Mouse (Mus musculus) midbrain, postnatal 0 days (tissue): ENCODE data around the gene Sult2b1. TPM values are rescaled to one million over a fixed set of nuclear protein-coding genes. Genes with fewer than 3 reads are reported as not detected.

Source experiments
- ATAC-seq: fragments of 200-750 bp; cut with Nextera tagmentation; 2 replicates; pipeline ENCODE4 v1.8.0; 2017; ENCODE audit warnings: moderate number of reproducible peaks, mild to moderate bottlenecking, moderate TSS enrichment, moderate library complexity; ENCODE audit not compliant: low FRiP score
- DNase-seq: peaks from one replicate; pipeline ENCODE4 v3.0.0-alpha.2; 2015; ENCODE audit warnings: low spot score
- H3K27ac ChIP-seq: fragments of 300-500 bp; sonication (generic); 2 replicates; pipeline ENCODE4 v1.5.1; 2014; ENCODE audit warnings: low read depth, mild to moderate bottlenecking, low read length, mixed read lengths
- H3K27me3 ChIP-seq: fragments of 300-500 bp; sonication (generic); 2 replicates; pipeline ENCODE4 v1.6.1; 2014; ENCODE audit warnings: low read length, control low read depth, mixed read lengths; ENCODE audit not compliant: insufficient read depth
- H3K36me3 ChIP-seq: fragments of 300-500 bp; sonication (generic); 2 replicates; pipeline ENCODE4 v1.6.1; 2014; ENCODE audit warnings: low read length, control low read depth, mixed read lengths; ENCODE audit not compliant: insufficient read depth
- H3K4me1 ChIP-seq: fragments of 300-500 bp; sonication (generic); 2 replicates; pipeline ENCODE4 v1.6.1; 2014; ENCODE audit warnings: mild to moderate bottlenecking, control low read depth, antibody characterized with exemption, low read length, mixed read lengths; ENCODE audit not compliant: insufficient read depth
- H3K4me2 ChIP-seq: fragments of 300-500 bp; sonication (generic); 2 replicates; pipeline ENCODE4 v1.6.1; 2014; ENCODE audit warnings: low read depth, mild to moderate bottlenecking, low read length, mixed read lengths; ENCODE audit not compliant: poor library complexity, severe bottlenecking
- H3K4me3 ChIP-seq: fragments of 300-500 bp; sonication (generic); 2 replicates; pipeline ENCODE4 v1.5.1; 2014; ENCODE audit warnings: low read depth, mild to moderate bottlenecking, low read length, moderate library complexity
- H3K9ac ChIP-seq: fragments of 300-500 bp; sonication (generic); replicated peaks from 2 replicates; pipeline ENCODE4 v1.6.1; 2014; ENCODE audit warnings: mild to moderate bottlenecking, low read length, moderate library complexity, mixed read lengths; ENCODE audit not compliant: poor library complexity, severe bottlenecking
- H3K9me3 ChIP-seq: fragments of 300-500 bp; sonication (generic); 2 replicates; pipeline ENCODE4 v1.6.1; 2016; ENCODE audit warnings: low read length, control low read depth
- CTCF ChIP-seq: IDR thresholded peaks from 2 replicates; pipeline ENCODE4 v1.5.1; 2016; ENCODE audit warnings: antibody characterized with exemption, mild to moderate bottlenecking
- WGBS: fragments of 180-500 bp; shearing (Covaris S2); extraction: QIAGEN DNeasy Blood & Tissue Kit; methylation state at CpG from one replicate; pipeline ENCODE4 v1.1.7; 2014; 5-methylcytosine and 5-hydroxymethylcytosine counted together
- polyA plus RNA-seq: library from polyadenylated mRNA; unstranded; fragments of >200 nt; fragmentation: Nextera tagmentation; extraction: Ambion mirVana; gene quantifications from 2 replicates; pipeline ENCODE4 v1.2.1, GENCODE M21; 2015
- total RNA-seq: library from RNA; depleted of rRNA; stranded (reverse); fragments of >200 nt; gene quantifications from 2 replicates; pipeline ENCODE4 v1.2.3, GENCODE M21; 2014

Sult2b1 gene
- total and polyA plus RNA-seq, 2 experiments from 2014 or later = 5.0 to 5.6 TPM

DNA sequence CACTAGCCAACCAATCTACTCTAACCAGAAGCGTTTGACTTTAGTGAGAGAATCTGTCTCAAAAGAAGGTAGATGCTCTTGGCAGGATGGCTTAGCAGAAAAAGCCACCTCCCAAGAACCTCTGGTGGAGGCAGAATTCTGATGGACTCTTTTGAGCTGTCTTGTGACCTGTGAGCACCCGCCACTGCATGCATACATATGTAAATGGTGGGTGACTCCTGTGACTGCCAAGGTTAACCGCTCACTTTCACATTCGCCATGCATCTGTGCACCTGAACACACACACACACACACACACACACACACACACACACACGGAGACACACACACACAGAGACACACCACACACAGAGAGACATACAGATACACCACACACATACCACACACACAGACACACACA lies 37.0 kb downstream of the Sult2b1 start:
- DNase-seq (no peak), ATAC-seq (no peak)
- no peak overlapping the region for H3K9ac ChIP-seq
- WGBS = 80% methylated on average over 5 of the region's 5 CpGs
- TF ChIP-seq CTCF = no peak
- no peaks in the 10 kb centered on the region for H3K9me3 ChIP-seq
- H3K4me3 ChIP-seq = no peak overlapping the region
- no peaks in the 10 kb centered on the region for H3K4me1 ChIP-seq
- no peak overlapping the region for H3K27ac ChIP-seq
- H3K4me2 ChIP-seq = no peak overlapping the region
- no peaks in the 10 kb centered on the region for H3K36me3 ChIP-seq
- H3K27me3 ChIP-seq = no peaks in the 10 kb centered on the region

DNA sequence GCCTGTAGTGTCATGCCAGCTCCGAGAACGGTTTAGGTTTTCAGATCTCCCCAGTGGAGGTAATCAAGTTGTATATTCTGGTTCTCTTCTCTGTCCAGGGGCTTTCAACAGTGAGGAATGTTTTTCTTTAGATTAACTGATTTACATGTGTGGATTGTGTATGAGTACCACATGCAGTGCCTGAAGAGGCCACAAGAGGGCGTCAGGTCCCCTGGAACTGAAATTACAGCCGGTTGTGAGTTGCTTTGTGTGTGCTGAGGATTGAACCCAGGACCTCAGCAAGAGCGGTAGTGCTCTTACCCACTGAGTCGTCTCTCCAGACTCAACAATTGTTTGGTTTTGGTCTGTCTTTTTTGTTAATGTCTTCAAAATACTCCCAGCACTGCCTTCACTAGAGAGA lies 38.0 kb downstream of the Sult2b1 start:
- no peaks in the 10 kb centered on the region for H3K9me3 ChIP-seq
- no peak overlapping the region for H3K4me2 ChIP-seq
- H3K27me3 ChIP-seq = no peaks in the 10 kb centered on the region
- WGBS = 63% methylated on average over 6 of the region's 6 CpGs
- ATAC-seq (no peak), DNase-seq (no peak)
- no peaks in the 10 kb centered on the region for H3K36me3 ChIP-seq
- TF ChIP-seq CTCF = peak; percentile 58
- H3K4me1 ChIP-seq = no peaks in the 10 kb centered on the region
- no peak overlapping the region for H3K9ac ChIP-seq
- no peak overlapping the region for H3K27ac ChIP-seq
- no peak overlapping the region for H3K4me3 ChIP-seq

DNA sequence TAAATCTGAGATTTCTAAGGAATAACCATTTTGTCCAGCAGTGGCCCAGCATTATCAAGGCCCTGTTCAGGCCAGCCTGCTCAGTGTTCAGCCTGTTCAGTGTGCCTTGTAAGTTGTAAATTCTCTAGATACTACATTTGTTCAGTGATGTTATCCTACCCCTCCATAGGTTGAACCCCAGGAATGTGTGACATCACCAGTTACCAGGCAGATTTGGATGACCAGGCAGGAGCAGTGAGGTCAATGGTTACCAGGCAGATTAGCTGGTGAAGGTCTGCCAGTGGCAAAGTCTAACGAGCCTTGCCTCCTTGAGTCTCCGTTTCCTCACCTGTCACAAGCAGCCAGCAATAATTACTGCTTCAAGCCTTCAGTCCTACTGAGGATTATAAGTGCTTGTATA lies 40.1 kb downstream of the Sult2b1 start:
- no peak overlapping the region for H3K9ac ChIP-seq
- no peak overlapping the region for H3K4me2 ChIP-seq
- H3K4me1 ChIP-seq = no peaks in the 10 kb centered on the region
- DNase-seq (peak; percentile 78), ATAC-seq (no peak)
- TF ChIP-seq CTCF = no peak
- WGBS = 46% methylated on average over 2 of the region's 2 CpGs
- H3K27ac ChIP-seq = no peak overlapping the region
- H3K36me3 ChIP-seq = no peaks in the 10 kb centered on the region
- no peaks in the 10 kb centered on the region for H3K27me3 ChIP-seq
- H3K9me3 ChIP-seq = no peaks in the 10 kb centered on the region
- no peak overlapping the region for H3K4me3 ChIP-seq

DNA sequence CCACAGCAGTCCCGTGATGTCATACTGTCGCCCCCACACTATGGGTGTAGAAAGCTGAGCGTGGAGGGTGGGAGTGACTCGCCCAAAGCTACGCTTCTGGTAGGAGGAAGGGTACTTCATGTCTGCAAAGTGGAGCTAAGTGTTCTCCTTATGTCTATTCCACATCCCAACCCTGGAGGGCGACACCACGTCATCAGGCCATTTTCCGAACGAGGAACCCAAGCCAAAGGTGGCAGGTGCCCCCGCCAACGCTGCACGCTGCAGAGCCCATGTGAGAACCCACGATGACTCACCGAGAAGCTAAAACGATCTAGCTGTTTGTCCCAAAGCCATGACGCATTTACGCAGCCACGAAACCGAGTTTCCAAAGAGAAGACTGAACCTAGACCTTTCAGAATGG lies 42.1 kb downstream of the Sult2b1 start:
- no peak overlapping the region for H3K4me3 ChIP-seq
- TF ChIP-seq CTCF = peak; percentile 50
- ATAC-seq = no peak

DNA sequence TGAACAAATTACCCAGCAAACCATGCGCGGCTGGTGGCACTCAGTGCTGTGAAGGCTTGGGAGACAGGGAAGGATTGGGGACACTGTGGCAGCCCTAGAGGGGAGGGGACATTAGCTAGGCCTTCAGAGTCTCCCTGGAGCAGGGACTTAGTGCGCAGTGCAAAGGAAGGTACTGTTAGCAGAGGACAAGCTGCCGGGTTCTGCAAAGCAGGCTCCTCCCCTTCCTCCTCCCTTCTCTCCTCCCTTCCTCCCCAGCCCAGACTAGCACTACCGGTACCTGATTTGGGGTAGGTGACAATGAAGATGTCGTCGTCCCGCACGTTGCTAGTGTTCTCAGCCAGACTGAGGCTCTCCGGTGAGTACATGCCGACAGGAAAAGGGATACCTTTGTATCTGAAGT lies 42.7 kb downstream of the Sult2b1 start:
- H3K4me2 ChIP-seq = peak overlapping the region; percentile 18; the same call in 1 of the 2 replicates
- ATAC-seq (no peak), DNase-seq (no peak)
- H3K4me1 ChIP-seq = no peaks in the 10 kb centered on the region
- no peak overlapping the region for H3K4me3 ChIP-seq
- no peaks in the 10 kb centered on the region for H3K27me3 ChIP-seq
- H3K9me3 ChIP-seq = no peaks in the 10 kb centered on the region
- no peaks in the 10 kb centered on the region for H3K36me3 ChIP-seq
- no peak for TF ChIP-seq CTCF
- 41% methylated on average over 11 of the region's 11 CpGs for WGBS
- H3K27ac ChIP-seq = no peak overlapping the region
- no peak overlapping the region for H3K9ac ChIP-seq

More for the DNA sequence above, 42.1 kb downstream of the Sult2b1 start:
- WGBS = 33% methylated on average over 19 of the region's 19 CpGs
- Histone ChIP-seq H3K4me2 (peak overlapping the region; percentile 18; the same call in 1 of the 2 replicates), H3K9me3 (no peaks in the 10 kb centered on the region), H3K36me3 (no peaks in the 10 kb centered on the region), H3K9ac (no peak overlapping the region), H3K27ac (no peak overlapping the region), H3K27me3 (no peaks in the 10 kb centered on the region), H3K4me1 (no peaks in the 10 kb centered on the region)
- DNase-seq = peak; percentile 22

DNA sequence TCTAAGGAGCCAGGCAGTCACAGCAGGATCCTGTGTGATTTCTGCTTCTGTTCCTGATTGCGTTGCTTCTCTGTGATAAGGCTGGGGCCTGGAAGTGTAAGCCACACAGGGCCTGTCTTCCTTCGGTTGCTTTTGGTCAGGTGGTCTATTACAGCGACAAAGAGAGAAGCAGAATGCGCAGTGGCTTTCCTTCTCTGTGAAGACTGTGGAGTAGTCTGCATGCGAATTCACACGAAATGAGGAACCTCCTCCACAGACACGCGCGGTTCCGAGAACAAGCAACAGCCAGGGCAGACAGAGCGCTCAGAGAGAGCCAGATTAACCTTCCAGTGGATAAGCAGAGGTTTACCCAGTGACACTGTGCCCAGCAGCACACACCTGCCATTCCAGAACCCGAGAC lies 43.2 kb downstream of the Sult2b1 start:
- Histone ChIP-seq H3K4me2 (no peak overlapping the region), H3K36me3 (no peaks in the 10 kb centered on the region), H3K27ac (no peak overlapping the region), H3K4me1 (no peaks in the 10 kb centered on the region), H3K4me3 (no peak overlapping the region), H3K9me3 (no peaks in the 10 kb centered on the region), H3K27me3 (no peaks in the 10 kb centered on the region), H3K9ac (no peak overlapping the region)
- no peak for TF ChIP-seq CTCF
- ATAC-seq (no peak), DNase-seq (no peak)
- WGBS = 85% methylated on average over 12 of the region's 12 CpGs
